Mouse (Mus musculus) olfactory bulb, adult 2 months (tissue): ENCODE measurements around the gene Lman1l. TPM values are rescaled to one million over a fixed set of nuclear protein-coding genes. Genes with fewer than 3 reads are reported as not detected.

Source experiments
- H3K27ac ChIP-seq: fragments of 200-500 bp; 2 replicates; pipeline ENCODE4 v1.5.1; 2012; ENCODE audit warnings: low read depth, low read length; ENCODE audit not compliant: insufficient read depth
- H3K4me1 ChIP-seq: fragments of 200-500 bp; 2 replicates; pipeline ENCODE4 v1.6.1; 2012; ENCODE audit warnings: low read length; ENCODE audit not compliant: control insufficient read depth, insufficient read depth
- H3K4me3 ChIP-seq: fragments of 200-500 bp; 2 replicates; pipeline ENCODE4 v1.5.1; 2012; ENCODE audit warnings: mild to moderate bottlenecking, low read depth, low read length, moderate library complexity; ENCODE audit not compliant: insufficient read depth
- CTCF ChIP-seq: fragments of 200-500 bp; IDR thresholded peaks from 2 replicates; pipeline ENCODE4 v1.5.1; 2012; ENCODE audit warnings: low read depth, mild to moderate bottlenecking, low read length, moderate library complexity; ENCODE audit not compliant: insufficient read depth
- POLR2A ChIP-seq: fragments of 200-500 bp; IDR thresholded peaks from 2 replicates; pipeline ENCODE4 v1.6.1; 2012; ENCODE audit warnings: mild to moderate bottlenecking, low read depth, low read length, moderate library complexity; ENCODE audit not compliant: insufficient read depth
- WGBS: fragments of 180-500 bp; shearing (Covaris S2); methylation state at CpG from one replicate; pipeline ENCODE4 v1.1.7; 2018; 5-methylcytosine and 5-hydroxymethylcytosine counted together
- polyA plus RNA-seq: library from polyadenylated mRNA; stranded (reverse); fragments of >200 nt; gene quantifications from 2 replicates; pipeline ENCODE4 v1.2.4, GENCODE M21; 2012; ENCODE audit warnings: low replicate concordance; ENCODE audit not compliant: missing spikeins, insufficient read depth, insufficient read length

The Lman1l gene
- polyA plus RNA-seq, 1 experiment = not detected

GRCm38 (mm10) chr9:57609803-57610202 lies 10.8 kb downstream of the Lman1l start:
- 81% methylated on average over 3 of the region's 3 CpGs for WGBS
- Histone ChIP-seq H3K4me3 (no peak overlapping the region), H3K27ac (no peak overlapping the region), H3K4me1 (peaks cover 8% of the 10 kb centered on the region)
- TF ChIP-seq POLR2A = no peak
- TF ChIP-seq CTCF = no peak

- Histone ChIP-seq H3K4me1 (peaks cover 14% of the 10 kb centered on the region), H3K27ac (no peak within 1 kb of the TSS), H3K4me3 (peak within 1 kb of the TSS; percentile 9; the same call in 1 of the 2 replicates)
- TF ChIP-seq POLR2A = no peak
- TF ChIP-seq CTCF = no peak
- 8% methylated on average over 24 of the region's 24 CpGs for WGBS
Observed at GRCm38 (mm10) chr9:57606139-57606851, 14.3 kb downstream of the Lman1l start, which contains the start of gene Cplx3. Gene Cplx3, minus strand, starts transcription at chr9:57606281.

GRCm38 (mm10) chr9:57605503-57605902 lies 15.1 kb downstream of the Lman1l start:
- H3K4me1 ChIP-seq = peaks cover 17% of the 10 kb centered on the region
- 13% methylated on average over 9 of the region's 9 CpGs for whole genome bisulfite sequencing
- TF ChIP-seq CTCF = no peak
- TF ChIP-seq POLR2A = no peak
- H3K27ac ChIP-seq = no peak overlapping the region
- H3K4me3 ChIP-seq = no peak overlapping the region

GRCm38 (mm10) chr9:57604875-57605274 lies 15.7 kb downstream of the Lman1l start:
- WGBS = 69% methylated on average over 4 of the region's 4 CpGs
- no peak for TF ChIP-seq CTCF
- TF ChIP-seq POLR2A = no peak
- H3K4me1 ChIP-seq = peaks cover 17% of the 10 kb centered on the region

GRCm38 (mm10) chr9:57602098-57602497 lies 18.5 kb downstream of the Lman1l start:
- no peak overlapping the region for H3K27ac ChIP-seq
- no peak for TF ChIP-seq CTCF
- no peak for TF ChIP-seq POLR2A
- no peak overlapping the region for H3K4me3 ChIP-seq
- H3K4me1 ChIP-seq = peaks cover 29% of the 10 kb centered on the region
- 53% methylated on average over 8 of the region's 8 CpGs for WGBS

More at GRCm38 (mm10) chr9:57604875-57605274, 15.7 kb downstream of the Lman1l start:
- H3K4me3 ChIP-seq = no peak overlapping the region
- H3K27ac ChIP-seq = no peak overlapping the region

- Histone ChIP-seq H3K4me1 (peaks cover 27% of the 10 kb centered on the region), H3K4me3 (no peak overlapping the region), H3K27ac (no peak overlapping the region; the same call in 1 of the 2 replicates)
- TF ChIP-seq POLR2A (no peak), CTCF (no peak)
- WGBS = 68% methylated on average over 2 of the region's 2 CpGs
Observed at GRCm38 (mm10) chr9:57601353-57601706, 19.2 kb downstream of the Lman1l start.

GRCm38 (mm10) chr9:57600620-57601352 lies 19.8 kb downstream of the Lman1l start:
- Histone ChIP-seq H3K4me1 (peaks cover 22% of the 10 kb centered on the region), H3K4me3 (no peak overlapping the region), H3K27ac (no peak overlapping the region; the same call in 1 of the 2 replicates)
- 59% methylated on average over 3 of the region's 3 CpGs for WGBS
- TF ChIP-seq CTCF (no peak), POLR2A (no peak)

GRCm38 (mm10) chr9:57598851-57599563 lies 21.6 kb downstream of the Lman1l start:
- Histone ChIP-seq H3K4me1 (peaks cover 22% of the 10 kb centered on the region), H3K4me3 (no peak overlapping the region), H3K27ac (no peak overlapping the region)
- no peak for TF ChIP-seq CTCF
- TF ChIP-seq POLR2A = no peak
- WGBS = 79% methylated on average over 8 of the region's 8 CpGs
